Mouse (Mus musculus) neural tube, embryonic 11.5 days (tissue): Measurements from ENCODE around the gene Grrp1. TPM values are rescaled to one million over a fixed set of nuclear protein-coding genes. Genes with fewer than 3 reads are reported as not detected.

ENCODE experiments used
- ATAC-seq: fragments of 200-750 bp; cut with Nextera tagmentation; 2 replicates; pipeline ENCODE4 v1.8.0; 2017; ENCODE audit warnings: moderate number of reproducible peaks, mild to moderate bottlenecking, moderate TSS enrichment, moderate library complexity; ENCODE audit not compliant: insufficient read depth, low FRiP score, low TSS enrichment
- DNase-seq: peaks from one replicate; pipeline ENCODE4 v3.0.0-alpha.2; 2015; ENCODE audit warnings: low spot score
- H3K27ac ChIP-seq: fragments of 300-500 bp; sonication (generic); 2 replicates; pipeline ENCODE4 v1.5.1; 2014; ENCODE audit warnings: low read depth, mild to moderate bottlenecking, low read length
- H3K27me3 ChIP-seq: fragments of 300-500 bp; sonication (generic); 2 replicates; pipeline ENCODE4 v1.6.1; 2014; ENCODE audit warnings: mild to moderate bottlenecking, low read length, mixed read lengths; ENCODE audit not compliant: control insufficient read depth, insufficient read depth
- H3K36me3 ChIP-seq: fragments of 300-500 bp; sonication (generic); 2 replicates; pipeline ENCODE4 v1.6.1; 2014; ENCODE audit warnings: mild to moderate bottlenecking, low read length, moderate library complexity, mixed read lengths; ENCODE audit not compliant: control insufficient read depth, insufficient read depth
- H3K4me1 ChIP-seq: fragments of 300-500 bp; sonication (generic); 2 replicates; pipeline ENCODE4 v1.6.1; 2014; ENCODE audit warnings: low read length, mixed read lengths; ENCODE audit not compliant: control insufficient read depth, insufficient read depth
- H3K4me2 ChIP-seq: fragments of 300-500 bp; sonication (generic); 2 replicates; pipeline ENCODE4 v1.6.1; 2014; ENCODE audit warnings: low read depth, mild to moderate bottlenecking, moderate library complexity
- H3K4me3 ChIP-seq: fragments of 300-500 bp; sonication (generic); 2 replicates; pipeline ENCODE4 v1.5.1; 2014; ENCODE audit warnings: low read depth, low read length
- H3K9ac ChIP-seq: fragments of 300-500 bp; sonication (generic); 2 replicates; pipeline ENCODE4 v1.6.1; 2014; ENCODE audit warnings: mild to moderate bottlenecking, low read length
- H3K9me3 ChIP-seq: fragments of 300-500 bp; sonication (generic); 2 replicates; pipeline ENCODE4 v1.6.1; 2016; ENCODE audit warnings: low read length; ENCODE audit not compliant: control insufficient read depth
- WGBS: fragments of 180-500 bp; shearing (Covaris S2); extraction: QIAGEN DNeasy Blood & Tissue Kit; methylation state at CpG from one replicate; pipeline ENCODE4 v1.1.7; 2014; 5-methylcytosine and 5-hydroxymethylcytosine counted together
- polyA plus RNA-seq: library from polyadenylated mRNA; unstranded; fragments of >200 nt; fragmentation: Nextera tagmentation; extraction: Ambion mirVana; gene quantifications from 2 replicates; pipeline ENCODE4 v1.2.1, GENCODE M21; 2014

Gene Grrp1
- polyA plus RNA-seq, 1 experiment from 2014 or later = 11.8 TPM

DNA sequence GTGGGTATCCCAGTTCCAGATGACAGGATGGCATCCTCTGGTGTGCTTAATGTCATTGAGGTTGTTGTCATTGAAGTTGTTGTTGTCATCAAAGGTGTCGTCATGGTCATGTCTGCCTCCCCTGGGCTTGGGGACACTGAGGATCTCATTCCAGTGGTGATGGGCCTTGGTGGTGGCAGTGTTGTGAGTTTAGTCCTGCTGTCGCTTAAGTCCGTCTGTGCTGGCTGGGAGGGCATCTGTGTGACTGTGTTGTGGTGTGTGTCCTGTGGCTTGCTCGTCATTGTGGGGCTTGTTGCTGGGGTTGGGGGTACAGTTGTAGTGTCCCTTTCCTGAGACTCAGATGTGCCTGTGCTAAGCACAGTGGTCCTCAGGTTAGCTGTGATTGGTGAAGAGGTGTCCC is 51.0 kb downstream of the Grrp1 start, which contains the start of gene Gm7534:
Gene Gm7534, minus strand, starts transcription at position 101 of the 400 bp plus-strand sequence.
- no peak within 1 kb of the TSS for H3K9ac ChIP-seq
- ATAC-seq (no peak), DNase-seq (no peak)
- no peak within 1 kb of the TSS for H3K4me3 ChIP-seq
- no peak within 1 kb of the TSS for H3K4me2 ChIP-seq
- 92% methylated on average over 4 of the region's 4 CpGs for WGBS
- H3K27me3 ChIP-seq = no peaks in the 10 kb centered on the region
- no peaks in the 10 kb centered on the region for H3K9me3 ChIP-seq
- H3K4me1 ChIP-seq = no peaks in the 10 kb centered on the region
- H3K27ac ChIP-seq = no peak within 1 kb of the TSS
- no peaks in the 10 kb centered on the region for H3K36me3 ChIP-seq

Other genes with a start within 250 kb of the Grrp1 start
- gene Lin28a, start 235.3 kb downstream of the Grrp1 start, polyA plus RNA-seq = 3.2 and 3.4 TPM in 2 replicates
- not detected in 2 replicates for gene Zfp683, start 200.3 kb downstream of the Grrp1 start, polyA plus RNA-seq
- gene Crybg2, start 193.3 kb downstream of the Grrp1 start, polyA plus RNA-seq = 0.53 and 0.99 TPM in 2 replicates
- gene Cd52, start 159.0 kb downstream of the Grrp1 start, polyA plus RNA-seq = 5.7 and 6.4 TPM in 2 replicates
- 4.7 and 7.1 TPM in 2 replicates for gene Ubxn11, start 151.5 kb downstream of the Grrp1 start, polyA plus RNA-seq
- 295 and 314 TPM in 2 replicates for gene Sh3bgrl3, start 125.3 kb downstream of the Grrp1 start, polyA plus RNA-seq
- 30.0 and 30.6 TPM in 2 replicates for gene Cep85, start 67.0 kb downstream of the Grrp1 start, polyA plus RNA-seq
- gene Gm7534, start 51.1 kb downstream of the Grrp1 start, polyA plus RNA-seq = not detected in 2 replicates
- not detected in 2 replicates for gene Catsper4, start 26.7 kb downstream of the Grrp1 start, polyA plus RNA-seq
- 0.36 and 0.50 TPM in 2 replicates for gene Cnksr1, start 15.7 kb downstream of the Grrp1 start, polyA plus RNA-seq
- gene E130218I03Rik, start 10.4 kb downstream of the Grrp1 start, polyA plus RNA-seq = 0.28 TPM in 1 of 2 replicates, not detected in the other
- 18.6 and 19.2 TPM in 2 replicates for gene Zfp593, start 8.5 kb downstream of the Grrp1 start, polyA plus RNA-seq
- gene Gm30191, start 7.2 kb downstream of the Grrp1 start, polyA plus RNA-seq = not detected in 2 replicates
- gene Pdik1l, start 33.8 kb upstream of the Grrp1 start, polyA plus RNA-seq = 21.6 and 23.1 TPM in 2 replicates
- 0.87 and 1.6 TPM in 2 replicates for gene Trim63, start 61.0 kb upstream of the Grrp1 start, polyA plus RNA-seq
- not detected in 2 replicates for gene Slc30a2, start 89.1 kb upstream of the Grrp1 start, polyA plus RNA-seq
- gene Extl1, start 129.7 kb upstream of the Grrp1 start, polyA plus RNA-seq = 0.24 and 0.37 TPM in 2 replicates
- gene Pafah2, start 142.2 kb upstream of the Grrp1 start, polyA plus RNA-seq = 6.9 and 11.4 TPM in 2 replicates
- gene Stmn1, start 214.2 kb upstream of the Grrp1 start, polyA plus RNA-seq = 3,693 and 3,815 TPM in 2 replicates
- 2.0 and 2.2 TPM in 2 replicates for gene Paqr7, start 242.6 kb upstream of the Grrp1 start, polyA plus RNA-seq